Mouse (Mus musculus): Measurements from ENCODE around the gene Agbl5.
"Not testable (repeated sequence)": the region's sequence is repeated elsewhere in the genome, so short reads cannot be mapped to it uniquely, and the experiment has no call there.

Gene Agbl5

GRCm38 (mm10) chr5:30888337-30889087, at the start of gene Agbl5:
Gene Agbl5, plus strand, starts transcription at chr5:30888694.
- peak; percentile 95 for DNase-seq (ENCODE audit: low spot score)

GRCm38 (mm10) chr5:30839731-30840130, 48.8 kb upstream of the Agbl5 start:
- no peak for DNase-seq (ENCODE audit: low spot score)

- no peak for DNase-seq (ENCODE audit: low spot score)
These were observed 46.6 kb upstream of the Agbl5 start for GRCm38 (mm10) chr5:30841896-30842295.

GRCm38 (mm10) chr5:30849891-30850555, 38.5 kb upstream of the Agbl5 start:
- DNase-seq (ENCODE audit: low spot score) = no peak

- DNase-seq (ENCODE audit: low spot score) = no peak
These were observed 38.0 kb upstream of the Agbl5 start for GRCm38 (mm10) chr5:30850556-30850925.

- DNase-seq (ENCODE audit: low spot score) = no peak
These were observed 35.0 kb upstream of the Agbl5 start for GRCm38 (mm10) chr5:30853522-30853921.

GRCm38 (mm10) chr5:30855674-30856073, 32.8 kb upstream of the Agbl5 start:
- DNase-seq (ENCODE audit: low spot score) = no peak

GRCm38 (mm10) chr5:30856124-30856523, 32.4 kb upstream of the Agbl5 start:
- no peak for DNase-seq (ENCODE audit: low spot score)

GRCm38 (mm10) chr5:30863852-30864251, 24.6 kb upstream of the Agbl5 start:
- DNase-seq (ENCODE audit: low spot score) = no peak

GRCm38 (mm10) chr5:30864322-30864721, 24.2 kb upstream of the Agbl5 start:
- no peak for DNase-seq (ENCODE audit: low spot score)

- no peak for DNase-seq (ENCODE audit: low spot score)
These were observed 21.6 kb upstream of the Agbl5 start for GRCm38 (mm10) chr5:30866871-30867270.

- no peak for DNase-seq (ENCODE audit: low spot score)
These were observed 20.8 kb upstream of the Agbl5 start, which contains the start of gene Tmem214 for GRCm38 (mm10) chr5:30867712-30868111. Gene Tmem214, plus strand, starts transcription at chr5:30868012.

- no peak for DNase-seq (ENCODE audit: low spot score)
These were observed 19.5 kb upstream of the Agbl5 start for GRCm38 (mm10) chr5:30868981-30869380.

GRCm38 (mm10) chr5:30869405-30870130, 18.9 kb upstream of the Agbl5 start:
- peak; percentile 90 for DNase-seq (ENCODE audit: low spot score)

- no peak for DNase-seq (ENCODE audit: low spot score)
These were observed 18.4 kb upstream of the Agbl5 start for GRCm38 (mm10) chr5:30870131-30870406.

- DNase-seq (ENCODE audit: low spot score) = no peak
These were observed 15.9 kb upstream of the Agbl5 start for GRCm38 (mm10) chr5:30872574-30872973.

GRCm38 (mm10) chr5:30874365-30874764, 14.1 kb upstream of the Agbl5 start:
- DNase-seq (ENCODE audit: low spot score) = no peak

GRCm38 (mm10) chr5:30878616-30879015, 9.9 kb upstream of the Agbl5 start:
- DNase-seq (ENCODE audit: low spot score) = no peak

GRCm38 (mm10) chr5:30879347-30879943, 9.0 kb upstream of the Agbl5 start:
- DNase-seq (ENCODE audit: low spot score) = no peak

GRCm38 (mm10) chr5:30881839-30882238, 6.7 kb upstream of the Agbl5 start:
- DNase-seq (ENCODE audit: low spot score) = not testable (repeated sequence)

- DNase-seq (ENCODE audit: low spot score) = no peak
These were observed 2.3 kb upstream of the Agbl5 start for GRCm38 (mm10) chr5:30886209-30886608.

GRCm38 (mm10) chr5:30886731-30887130, 1.8 kb upstream of the Agbl5 start:
- DNase-seq (ENCODE audit: low spot score) = no peak

GRCm38 (mm10) chr5:30887331-30887761, 1.1 kb upstream of the Agbl5 start:
- peak; percentile 77 for DNase-seq (ENCODE audit: low spot score)

Measured in testis, postnatal 14 days (tissue).